Mouse (Mus musculus): ENCODE measurements around the gene Ankrd65.

DNA sequence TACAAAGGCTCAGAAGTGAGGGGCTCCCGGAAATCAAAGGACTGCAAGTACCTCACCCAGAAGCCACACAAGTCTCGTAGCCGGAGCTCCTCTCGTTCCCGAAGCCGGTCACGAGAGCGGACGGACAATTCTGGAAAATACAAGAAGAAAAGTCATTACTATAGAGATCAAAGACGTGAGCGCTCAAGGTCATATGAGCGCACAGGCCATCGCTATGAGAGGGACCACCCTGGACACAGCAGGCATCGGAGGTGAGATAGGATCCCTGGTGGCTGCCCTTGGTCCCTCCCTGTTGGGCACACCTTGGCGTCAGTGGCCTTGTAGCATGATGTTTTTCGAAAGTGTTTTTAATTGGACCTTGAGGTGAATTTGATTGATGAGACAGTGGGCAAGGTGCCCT is 33.2 kb downstream of the Ankrd65 start:
- TF ChIP-seq POLR2A (IDR thresholded peaks at IDR 0.05; ENCODE audit: insufficient read length, low read depth) (no peak), MYOG (IDR thresholded peaks at IDR 0.05; ENCODE audit: control insufficient read depth in 1 of 3, insufficient read depth in 1 of 3, insufficient read length in 2 of 3, low read depth in 2 of 3) (no peak), E2F4 (IDR thresholded peaks at IDR 0.05; ENCODE audit: insufficient read depth) (no peak), USF1 (IDR thresholded peaks at IDR 0.05; ENCODE audit: low read depth) (no peak), POLR2AphosphoS2 (IDR thresholded peaks at IDR 0.05; ENCODE audit: insufficient read length, low read depth) (no peak), MAX (IDR thresholded peaks at IDR 0.05; ENCODE audit: low read depth) (no peak), TCF12 (IDR thresholded peaks at IDR 0.05; ENCODE audit: insufficient read depth, poor library complexity, severe bottlenecking) (no peak), MYOD1 (IDR thresholded peaks at IDR 0.05; ENCODE audit: control insufficient read depth in 1 of 3, insufficient read length in 2 of 3, low read depth in 2 of 3) (no peak), SRF (IDR thresholded peaks at IDR 0.05; ENCODE audit: control insufficient read depth, insufficient read length, low read depth) (no peak)
